Mouse (Mus musculus) ovary, adult 18-20 months (tissue): ENCODE measurements around the gene Zfp664.
A peak's percentile ranks its signal among the peaks of the same experiment; 100 is the strongest.

Source experiments
- DNase-seq: peaks from one replicate; pipeline ENCODE4 v3.0.0; 2022; ENCODE audit warnings: low spot score, mixed read lengths

Zfp664 gene

GRCm38 (mm10) chr5:124922356-124923352 is 60.2 kb downstream of the Zfp664 start:
- peak; percentile 11 for DNase-seq

GRCm38 (mm10) chr5:124929425-124930054 is 67.0 kb downstream of the Zfp664 start:
- DNase-seq: no peak

GRCm38 (mm10) chr5:124930055-124930439 is 67.6 kb downstream of the Zfp664 start:
- no peak for DNase-seq

GRCm38 (mm10) chr5:124930603-124931002 is 68.1 kb downstream of the Zfp664 start:
- no peak for DNase-seq

GRCm38 (mm10) chr5:124931076-124931475 is 68.6 kb downstream of the Zfp664 start:
- no peak for DNase-seq

GRCm38 (mm10) chr5:124934558-124934957 is 72.1 kb downstream of the Zfp664 start:
- no peak for DNase-seq

- DNase-seq: no peak
Measured at GRCm38 (mm10) chr5:124943181-124943792, 80.8 kb downstream of the Zfp664 start.

GRCm38 (mm10) chr5:124943793-124944383 is 81.4 kb downstream of the Zfp664 start:
- DNase-seq: no peak

GRCm38 (mm10) chr5:124944384-124944783 is 81.9 kb downstream of the Zfp664 start:
- no peak for DNase-seq

- no peak for DNase-seq
Measured at GRCm38 (mm10) chr5:124945046-124945445, 82.6 kb downstream of the Zfp664 start.

- DNase-seq: no peak
Measured at GRCm38 (mm10) chr5:124950623-124951278, 88.3 kb downstream of the Zfp664 start.

- no peak for DNase-seq
Measured at GRCm38 (mm10) chr5:124951333-124951732, 88.8 kb downstream of the Zfp664 start.
